Mouse (Mus musculus): ENCODE data around the gene Henmt1. TPM values are rescaled to one million over a fixed set of nuclear protein-coding genes. Genes with fewer than 3 reads are reported as not detected.

The Henmt1 gene
- polyA plus RNA-seq, 1 experiment: not detected

GRCm38 (mm10) chr3:108920442-108921070, 19.1 kb upstream of the Henmt1 start:
- no peak for TF ChIP-seq CTCF (IDR thresholded peaks at IDR 0.05; ENCODE audit: control insufficient read depth, insufficient read depth, low read length)
- no peak for TF ChIP-seq POLR2A (IDR thresholded peaks at IDR 0.05; ENCODE audit: borderline replicate concordance, control insufficient read depth, low read depth, low read length)
- no peaks in the 10 kb centered on the region for H3K4me1 ChIP-seq (ENCODE audit: control insufficient read depth, insufficient read depth, low read length)
- no peak overlapping the region for H3K4me3 ChIP-seq (replicated peaks; ENCODE audit: control insufficient read depth, low read depth, low read length)
- WGBS: 93% methylated on average over 3 of the region's 3 CpGs
- H3K27ac ChIP-seq (ENCODE audit: control insufficient read depth, insufficient read depth, low read depth, low read length, poor library complexity): no peak overlapping the region

- no peak for TF ChIP-seq CTCF (IDR thresholded peaks at IDR 0.05; ENCODE audit: control insufficient read depth, insufficient read depth, low read length)
- no peak for TF ChIP-seq POLR2A (IDR thresholded peaks at IDR 0.05; ENCODE audit: borderline replicate concordance, control insufficient read depth, low read depth, low read length)
- WGBS: 67% methylated on average over 1 of the region's 1 CpGs
- Histone ChIP-seq H3K4me3 (replicated peaks; ENCODE audit: control insufficient read depth, low read depth, low read length) (no peak overlapping the region), H3K4me1 (ENCODE audit: control insufficient read depth, insufficient read depth, low read length) (no peaks in the 10 kb centered on the region), H3K27ac (ENCODE audit: control insufficient read depth, insufficient read depth, low read depth, low read length, poor library complexity) (no peak overlapping the region)
Measured at GRCm38 (mm10) chr3:108921822-108922221, 17.9 kb upstream of the Henmt1 start.

GRCm38 (mm10) chr3:108925677-108926076, 14.0 kb upstream of the Henmt1 start:
- Histone ChIP-seq H3K27ac (ENCODE audit: control insufficient read depth, insufficient read depth, low read depth, low read length, poor library complexity) (no peak overlapping the region), H3K4me3 (replicated peaks; ENCODE audit: control insufficient read depth, low read depth, low read length) (no peak overlapping the region), H3K4me1 (ENCODE audit: control insufficient read depth, insufficient read depth, low read length) (no peaks in the 10 kb centered on the region)
- 82% methylated on average over 4 of the region's 4 CpGs for WGBS
- no peak for TF ChIP-seq POLR2A (IDR thresholded peaks at IDR 0.05; ENCODE audit: borderline replicate concordance, control insufficient read depth, low read depth, low read length)
- no peak for TF ChIP-seq CTCF (IDR thresholded peaks at IDR 0.05; ENCODE audit: control insufficient read depth, insufficient read depth, low read length)

GRCm38 (mm10) chr3:108926308-108926707, 13.4 kb upstream of the Henmt1 start:
- WGBS: 71% methylated on average over 1 of the region's 1 CpGs
- TF ChIP-seq CTCF (IDR thresholded peaks at IDR 0.05; ENCODE audit: control insufficient read depth, insufficient read depth, low read length): no peak
- no peak for TF ChIP-seq POLR2A (IDR thresholded peaks at IDR 0.05; ENCODE audit: borderline replicate concordance, control insufficient read depth, low read depth, low read length)
- H3K4me1 ChIP-seq (ENCODE audit: control insufficient read depth, insufficient read depth, low read length): no peaks in the 10 kb centered on the region
- no peak overlapping the region for H3K27ac ChIP-seq (ENCODE audit: control insufficient read depth, insufficient read depth, low read depth, low read length, poor library complexity)
- no peak overlapping the region for H3K4me3 ChIP-seq (replicated peaks; ENCODE audit: control insufficient read depth, low read depth, low read length)

GRCm38 (mm10) chr3:108933557-108933956, 6.1 kb upstream of the Henmt1 start:
- Histone ChIP-seq H3K27ac (ENCODE audit: control insufficient read depth, insufficient read depth, low read depth, low read length, poor library complexity) (no peak overlapping the region), H3K4me1 (ENCODE audit: control insufficient read depth, insufficient read depth, low read length) (no peaks in the 10 kb centered on the region), H3K4me3 (replicated peaks; ENCODE audit: control insufficient read depth, low read depth, low read length) (no peak overlapping the region)
- WGBS: 80% methylated on average over 6 of the region's 6 CpGs
- no peak for TF ChIP-seq POLR2A (IDR thresholded peaks at IDR 0.05; ENCODE audit: borderline replicate concordance, control insufficient read depth, low read depth, low read length)
- TF ChIP-seq CTCF (IDR thresholded peaks at IDR 0.05; ENCODE audit: control insufficient read depth, insufficient read depth, low read length): no peak

GRCm38 (mm10) chr3:108938691-108939090, 982 bp upstream of the Henmt1 start:
- TF ChIP-seq CTCF (IDR thresholded peaks at IDR 0.05; ENCODE audit: control insufficient read depth, insufficient read depth, low read length) (no peak), POLR2A (IDR thresholded peaks at IDR 0.05; ENCODE audit: borderline replicate concordance, control insufficient read depth, low read depth, low read length) (no peak)
- 94% methylated on average over 5 of the region's 5 CpGs for WGBS
- no peak overlapping the region for H3K27ac ChIP-seq (ENCODE audit: control insufficient read depth, insufficient read depth, low read depth, low read length, poor library complexity)
- H3K4me1 ChIP-seq (ENCODE audit: control insufficient read depth, insufficient read depth, low read length): no peaks in the 10 kb centered on the region; the same call in 1 of the 2 replicates
- H3K4me3 ChIP-seq (replicated peaks; ENCODE audit: control insufficient read depth, low read depth, low read length): no peak overlapping the region

- no peak within 1 kb of the TSS; the same call in 1 of the 2 replicates for H3K27ac ChIP-seq (ENCODE audit: control insufficient read depth, insufficient read depth, low read depth, low read length, poor library complexity)
- no peak for TF ChIP-seq CTCF (IDR thresholded peaks at IDR 0.05; ENCODE audit: control insufficient read depth, insufficient read depth, low read length)
- no peak for TF ChIP-seq POLR2A (IDR thresholded peaks at IDR 0.05; ENCODE audit: borderline replicate concordance, control insufficient read depth, low read depth, low read length)
- no peak within 1 kb of the TSS for H3K4me3 ChIP-seq (replicated peaks; ENCODE audit: control insufficient read depth, low read depth, low read length)
- no peaks in the 10 kb centered on the region; the same call in 1 of the 2 replicates for H3K4me1 ChIP-seq (ENCODE audit: control insufficient read depth, insufficient read depth, low read length)
- WGBS: 57% methylated on average over 59 of the region's 59 CpGs
Measured at GRCm38 (mm10) chr3:108940001-108940633, 444 bp downstream of the Henmt1 start, which contains the start of gene Gm9857. Gene Gm9857, minus strand, starts transcription at chr3:108940445.

GRCm38 (mm10) chr3:108940996-108941395, 1.3 kb downstream of the Henmt1 start:
- H3K4me1 ChIP-seq (ENCODE audit: control insufficient read depth, insufficient read depth, low read length): no peaks in the 10 kb centered on the region; the same call in 1 of the 2 replicates
- TF ChIP-seq POLR2A (IDR thresholded peaks at IDR 0.05; ENCODE audit: borderline replicate concordance, control insufficient read depth, low read depth, low read length) (no peak), CTCF (IDR thresholded peaks at IDR 0.05; ENCODE audit: control insufficient read depth, insufficient read depth, low read length) (no peak)
- 87% methylated on average over 10 of the region's 10 CpGs for WGBS
- H3K27ac ChIP-seq (ENCODE audit: control insufficient read depth, insufficient read depth, low read depth, low read length, poor library complexity): no peak overlapping the region
- no peak overlapping the region for H3K4me3 ChIP-seq (replicated peaks; ENCODE audit: control insufficient read depth, low read depth, low read length)
